Mouse (Mus musculus) lung, postnatal 0 days (tissue): ENCODE measurements around the gene Cadps2.

ENCODE experiments used
- CTCF ChIP-seq: IDR thresholded peaks from 2 replicates; pipeline ENCODE4 v1.5.1; 2016; ENCODE audit warnings: antibody characterized with exemption, mild to moderate bottlenecking
- EP300 ChIP-seq: IDR thresholded peaks from 2 replicates; pipeline ENCODE4 v1.6.1; 2016; ENCODE audit warnings: antibody characterized with exemption, mild to moderate bottlenecking, control low read depth

GRCm38 (mm10) chr6:23272542-23272941, 566.7 kb downstream of the Cadps2 start:
- TF ChIP-seq CTCF (no peak), EP300 (no peak)
